Mouse (Mus musculus) stomach, embryonic 14.5 days (tissue): ENCODE data around the gene Ak1. TPM values are rescaled to one million over a fixed set of nuclear protein-coding genes. Genes with fewer than 3 reads are reported as not detected.
A peak's percentile ranks its signal among the peaks of the same experiment; 100 is the strongest.

Experiments
- ATAC-seq: fragments of 200-750 bp; cut with Nextera tagmentation; 2 replicates; pipeline ENCODE4 v1.8.0; 2017; ENCODE audit warnings: low read depth, moderate TSS enrichment; ENCODE audit not compliant: insufficient number of reproducible peaks, insufficient read depth, low FRiP score
- H3K27ac ChIP-seq: fragments of 300-500 bp; sonication (generic); 2 replicates; pipeline ENCODE4 v1.5.1; 2014; ENCODE audit warnings: mild to moderate bottlenecking, low read length, moderate library complexity, mixed read lengths
- H3K27me3 ChIP-seq: fragments of 300-500 bp; sonication (generic); 2 replicates; pipeline ENCODE4 v1.6.1; 2014; ENCODE audit warnings: low read length, control low read depth, mixed read lengths; ENCODE audit not compliant: control insufficient read depth, insufficient read depth
- H3K36me3 ChIP-seq: fragments of 300-500 bp; sonication (generic); 2 replicates; pipeline ENCODE4 v1.6.1; 2014; ENCODE audit warnings: mild to moderate bottlenecking, control low read depth, low read length, moderate library complexity, mixed read lengths; ENCODE audit not compliant: control insufficient read depth, insufficient read depth
- H3K4me1 ChIP-seq: fragments of 300-500 bp; sonication (generic); 2 replicates; pipeline ENCODE4 v1.6.1; 2014; ENCODE audit warnings: low read length, control low read depth, mixed read lengths; ENCODE audit not compliant: control insufficient read depth, insufficient read depth
- H3K4me2 ChIP-seq: fragments of 300-500 bp; sonication (generic); replicated peaks from 2 replicates; pipeline ENCODE4 v1.6.1; 2014; ENCODE audit warnings: low read depth, low read length, control low read depth
- H3K4me3 ChIP-seq: fragments of 300-500 bp; sonication (generic); 2 replicates; pipeline ENCODE4 v1.5.1; 2014; ENCODE audit warnings: low read depth, low read length, control low read depth
- H3K9ac ChIP-seq: fragments of 300-500 bp; sonication (generic); replicated peaks from 2 replicates; pipeline ENCODE4 v1.6.1; 2014; ENCODE audit warnings: low read depth, mild to moderate bottlenecking, control low read depth, low read length, moderate library complexity, mixed read lengths
- H3K9me3 ChIP-seq: fragments of 300-500 bp; sonication (generic); 2 replicates; pipeline ENCODE4 v1.6.1; 2016; ENCODE audit warnings: low read depth, low read length, control low read depth; ENCODE audit not compliant: control insufficient read depth
- WGBS: fragments of 180-500 bp; shearing (Covaris S2); extraction: QIAGEN DNeasy Blood & Tissue Kit; methylation state at CpG from one replicate; pipeline ENCODE4 v1.1.7; 2014; 5-methylcytosine and 5-hydroxymethylcytosine counted together
- polyA plus RNA-seq: library from polyadenylated mRNA; unstranded; fragments of >200 nt; fragmentation: Nextera tagmentation; extraction: Ambion mirVana; gene quantifications from 2 replicates; pipeline ENCODE4 v1.2.1, GENCODE M21; 2014

Gene Ak1
- polyA plus RNA-seq, 1 experiment from 2014 or later = 17.1 TPM

DNA sequence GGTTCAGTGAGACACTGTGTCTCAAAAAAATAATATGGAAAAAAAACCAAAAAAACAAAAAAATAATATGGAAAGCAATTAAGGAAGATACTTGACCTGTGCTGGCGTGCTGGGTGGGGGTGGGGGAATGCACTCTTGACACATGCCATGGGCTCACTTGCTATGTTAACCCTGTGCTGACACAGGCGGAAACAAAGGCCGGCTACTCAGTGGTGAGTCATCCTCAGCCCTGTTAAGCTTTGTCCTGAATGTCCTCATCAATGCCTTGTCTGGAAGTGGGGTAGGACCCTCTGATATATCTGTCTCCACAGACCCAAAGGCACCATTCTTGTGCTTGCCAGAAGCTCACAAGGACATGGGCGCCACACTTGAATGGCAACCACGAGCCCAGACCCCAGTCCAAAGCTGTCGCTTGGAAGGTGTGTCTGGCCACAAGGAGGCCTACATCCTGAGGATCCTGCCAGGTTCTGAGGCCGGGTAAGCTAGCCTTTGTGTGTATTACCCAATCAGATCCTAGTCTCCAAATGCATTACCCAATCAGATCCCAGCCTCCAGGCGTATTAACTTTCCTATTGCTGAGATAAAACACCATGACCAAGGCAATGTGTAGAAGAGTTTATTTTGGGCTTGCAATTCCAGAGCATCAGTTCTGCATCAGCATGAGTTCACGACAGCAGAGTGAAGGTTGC lies 50.5 kb downstream of the Ak1 start:
- Histone ChIP-seq H3K9me3 (no peaks in the 10 kb centered on the region), H3K27me3 (no peaks in the 10 kb centered on the region), H3K9ac (no peak overlapping the region), H3K4me3 (no peak overlapping the region), H3K4me2 (no peak overlapping the region), H3K36me3 (peaks cover 4% of the 10 kb centered on the region; the same call in 1 of the 2 replicates), H3K4me1 (no peaks in the 10 kb centered on the region), H3K27ac (no peak overlapping the region)
- 77% methylated on average over 9 of the region's 9 CpGs for WGBS
- no peak for ATAC-seq

- H3K36me3 ChIP-seq = peaks cover 4% of the 10 kb centered on the region; the same call in 1 of the 2 replicates
Observed at GRCm38 (mm10) chr2:32673176-32673917, 51.8 kb downstream of the Ak1 start.

DNA sequence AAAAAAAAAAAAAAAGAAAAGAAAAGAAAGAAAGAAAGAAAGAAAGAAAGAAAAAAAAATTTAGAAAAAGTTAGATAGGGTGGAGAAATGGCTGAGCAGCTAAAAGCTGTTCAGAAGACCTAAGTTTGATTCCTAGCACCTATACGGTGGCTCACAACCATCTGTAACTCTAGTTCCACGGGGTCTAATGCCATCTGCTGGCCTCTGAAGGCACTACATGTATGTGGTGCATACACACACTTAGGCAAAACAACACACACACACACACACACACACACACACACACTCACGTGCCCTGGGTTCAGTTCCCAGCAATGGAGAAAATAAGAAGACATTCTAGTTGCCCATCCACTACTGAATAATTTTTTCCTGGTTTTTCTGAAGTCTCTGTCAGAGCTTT lies 55.3 kb downstream of the Ak1 start:
- Histone ChIP-seq H3K4me3 (no peak overlapping the region), H3K36me3 (peaks cover 9% of the 10 kb centered on the region; the same call in 1 of the 2 replicates), H3K4me2 (no peak overlapping the region), H3K9me3 (no peaks in the 10 kb centered on the region), H3K4me1 (peaks cover 14% of the 10 kb centered on the region), H3K27me3 (no peaks in the 10 kb centered on the region), H3K27ac (no peak overlapping the region), H3K9ac (no peak overlapping the region)
- WGBS = 85% methylated on average over 3 of the region's 3 CpGs
- no peak for ATAC-seq

More at GRCm38 (mm10) chr2:32673176-32673917, 51.8 kb downstream of the Ak1 start:
- H3K4me1 ChIP-seq = no peaks in the 10 kb centered on the region
- WGBS = 67% methylated on average over 16 of the region's 16 CpGs
- no peaks in the 10 kb centered on the region for H3K9me3 ChIP-seq
- no peak overlapping the region for H3K4me2 ChIP-seq
- no peak overlapping the region for H3K27ac ChIP-seq
- ATAC-seq = peak; percentile 67
- no peaks in the 10 kb centered on the region for H3K27me3 ChIP-seq
- H3K9ac ChIP-seq = no peak overlapping the region
- H3K4me3 ChIP-seq = no peak overlapping the region

- Histone ChIP-seq H3K4me3 (no peak overlapping the region), H3K4me1 (peaks cover 14% of the 10 kb centered on the region), H3K9ac (no peak overlapping the region), H3K27ac (no peak overlapping the region), H3K9me3 (no peaks in the 10 kb centered on the region), H3K4me2 (no peak overlapping the region), H3K36me3 (peaks cover 12% of the 10 kb centered on the region; the same call in 1 of the 2 replicates), H3K27me3 (no peaks in the 10 kb centered on the region)
- WGBS = 84% methylated on average over 7 of the region's 7 CpGs
- no peak for ATAC-seq
Observed at GRCm38 (mm10) chr2:32677683-32678082, 56.1 kb downstream of the Ak1 start.

DNA sequence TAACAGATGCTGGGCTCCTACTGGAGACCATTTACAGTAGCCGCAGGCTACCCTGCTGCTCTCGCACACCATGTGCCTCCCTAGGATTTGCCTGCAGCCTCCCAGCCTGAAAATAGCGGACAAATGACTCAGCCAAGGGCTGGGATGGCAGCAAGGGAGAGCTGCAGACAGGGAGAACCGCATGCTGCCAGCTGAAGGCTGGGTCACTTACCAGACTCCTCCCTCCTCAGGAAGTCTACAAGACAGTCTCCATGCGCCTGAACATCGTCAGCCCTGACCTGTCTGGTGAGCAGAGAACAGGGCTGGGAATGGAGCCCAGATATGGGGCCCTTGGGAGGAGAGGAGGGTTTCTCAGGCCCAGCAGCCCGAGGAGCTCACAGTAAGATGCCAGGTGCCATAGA lies 58.5 kb downstream of the Ak1 start:
- no peak overlapping the region for H3K4me3 ChIP-seq
- ATAC-seq = peak; percentile 55; the same call in 1 of the 2 replicates
- no peaks in the 10 kb centered on the region for H3K9me3 ChIP-seq
- no peak overlapping the region for H3K4me2 ChIP-seq
- H3K4me1 ChIP-seq = peaks cover 14% of the 10 kb centered on the region
- H3K9ac ChIP-seq = no peak overlapping the region
- H3K36me3 ChIP-seq = peaks cover 29% of the 10 kb centered on the region
- H3K27me3 ChIP-seq = no peaks in the 10 kb centered on the region
- peak overlapping the region; percentile 86 for H3K27ac ChIP-seq
- 27% methylated on average over 7 of the region's 7 CpGs for WGBS

DNA sequence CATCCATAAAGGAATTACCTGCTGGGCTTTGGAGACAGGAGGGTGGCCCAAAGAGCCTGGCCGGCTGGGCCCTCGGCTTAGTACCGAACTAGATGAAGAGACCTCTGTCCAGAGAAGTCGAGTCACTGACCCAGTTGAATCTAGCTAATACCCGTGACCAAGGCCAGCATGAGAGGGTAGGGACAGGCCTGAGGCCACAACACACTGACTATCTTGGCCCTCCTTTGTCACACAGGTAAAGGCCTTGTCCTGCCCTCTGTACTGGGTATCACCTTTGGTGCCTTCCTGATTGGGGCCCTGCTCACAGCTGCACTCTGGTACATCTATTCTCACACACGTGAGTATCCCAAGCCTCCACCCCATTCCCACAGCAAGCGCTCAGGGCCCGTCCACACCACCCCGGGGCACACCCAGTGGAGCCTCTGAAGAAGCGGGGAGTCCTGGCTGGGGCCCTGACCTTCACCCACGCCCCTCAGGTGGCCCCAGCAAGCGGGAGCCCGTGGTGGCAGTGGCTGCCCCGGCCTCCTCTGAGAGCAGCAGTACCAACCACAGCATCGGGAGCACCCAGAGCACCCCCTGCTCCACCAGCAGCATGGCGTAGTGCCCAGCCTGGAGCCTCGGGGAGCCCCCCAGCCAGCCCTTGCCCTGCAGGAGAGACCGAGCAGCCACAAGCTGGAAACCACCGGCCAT lies 59.5 kb downstream of the Ak1 start:
- no peaks in the 10 kb centered on the region for H3K27me3 ChIP-seq
- 85% methylated on average over 19 of the region's 19 CpGs for WGBS
- peaks cover 14% of the 10 kb centered on the region for H3K4me1 ChIP-seq
- no peak overlapping the region for H3K4me2 ChIP-seq
- H3K9ac ChIP-seq = no peak overlapping the region
- H3K27ac ChIP-seq = peak overlapping the region; percentile 86; the same call in 1 of the 2 replicates
- peaks cover 39% of the 10 kb centered on the region for H3K36me3 ChIP-seq
- no peak overlapping the region for H3K4me3 ChIP-seq
- ATAC-seq = no peak; the same call in 1 of the 2 replicates
- no peaks in the 10 kb centered on the region for H3K9me3 ChIP-seq

GRCm38 (mm10) chr2:32681754-32682153 lies 60.2 kb downstream of the Ak1 start:
- Histone ChIP-seq H3K27ac (no peak overlapping the region; the same call in 1 of the 2 replicates), H3K4me1 (peaks cover 14% of the 10 kb centered on the region), H3K27me3 (no peaks in the 10 kb centered on the region), H3K36me3 (peaks cover 46% of the 10 kb centered on the region), H3K9me3 (no peaks in the 10 kb centered on the region), H3K4me2 (no peak overlapping the region), H3K4me3 (no peak overlapping the region), H3K9ac (no peak overlapping the region)
- ATAC-seq = peak; percentile 50
- WGBS = 59% methylated on average over 6 of the region's 6 CpGs

DNA sequence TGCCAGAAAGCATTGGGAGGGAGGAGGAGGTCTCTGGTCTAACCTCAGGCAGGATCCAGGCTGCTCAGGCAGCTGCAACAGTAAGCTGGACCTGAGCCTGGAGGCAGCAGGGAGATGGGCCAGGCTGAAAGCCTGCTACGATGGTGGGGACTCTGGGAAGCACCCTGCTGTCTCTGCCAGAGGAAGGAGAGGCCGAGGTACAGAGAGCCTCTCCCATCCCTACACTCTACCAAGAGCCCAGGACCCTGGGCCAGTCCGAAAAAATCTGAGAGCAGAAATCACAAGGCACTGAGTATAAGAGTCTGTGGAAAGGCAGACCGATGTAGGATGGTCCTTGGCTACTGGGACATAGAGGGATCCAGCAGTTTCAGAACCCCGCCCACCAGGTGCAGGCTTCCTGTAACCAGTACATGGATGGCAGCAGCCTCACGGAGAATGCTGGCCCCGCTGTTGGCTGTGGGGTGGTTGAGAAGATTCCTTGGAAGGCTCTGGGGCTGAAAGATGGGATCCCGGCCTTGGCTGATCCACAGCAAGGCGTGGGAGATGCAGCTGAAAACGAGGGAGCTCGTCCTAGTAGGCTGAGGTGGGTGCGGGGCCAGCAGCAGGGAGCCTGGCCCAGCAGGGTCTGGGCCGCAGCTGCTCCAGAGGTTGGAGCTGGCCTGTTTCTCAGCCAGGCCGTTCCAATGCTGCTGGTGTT lies 61.3 kb downstream of the Ak1 start:
- Histone ChIP-seq H3K27ac (no peak overlapping the region), H3K9me3 (no peaks in the 10 kb centered on the region), H3K4me1 (peaks cover 14% of the 10 kb centered on the region), H3K27me3 (no peaks in the 10 kb centered on the region), H3K9ac (no peak overlapping the region), H3K4me2 (no peak overlapping the region), H3K4me3 (no peak overlapping the region), H3K36me3 (peaks cover 56% of the 10 kb centered on the region)
- no peak for ATAC-seq
- WGBS = 77% methylated on average over 14 of the region's 14 CpGs
